Mouse (Mus musculus) bone marrow macrophage, adult 2 months (primary cell): Measurements from ENCODE around the gene Tbl1xr1. TPM values are rescaled to one million over a fixed set of nuclear protein-coding genes. Genes with fewer than 3 reads are reported as not detected.

ENCODE experiments used
- H3K27ac ChIP-seq: 2 replicates; pipeline ENCODE4 v1.5.1; 2012; ENCODE audit warnings: low read depth, low read length; ENCODE audit not compliant: insufficient read depth
- H3K4me1 ChIP-seq: 2 replicates; pipeline ENCODE4 v1.6.1; 2012; ENCODE audit warnings: low read length; ENCODE audit not compliant: control insufficient read depth, insufficient read depth
- H3K4me3 ChIP-seq: 2 replicates; pipeline ENCODE4 v1.5.1; 2012; ENCODE audit warnings: mild to moderate bottlenecking, low read length, moderate library complexity; ENCODE audit not compliant: insufficient read depth
- CTCF ChIP-seq: IDR thresholded peaks from 2 replicates; pipeline ENCODE4 v1.5.1; 2012; ENCODE audit warnings: low read depth, mild to moderate bottlenecking, low read length, moderate library complexity
- POLR2A ChIP-seq: IDR thresholded peaks from 2 replicates; pipeline ENCODE4 v1.6.1; 2012; ENCODE audit warnings: mild to moderate bottlenecking, low read depth, low read length, borderline replicate concordance
- polyA plus RNA-seq: library from polyadenylated mRNA; stranded (reverse); fragments of >200 nt; gene quantifications from 2 replicates; pipeline ENCODE4 v1.2.4, GENCODE M21; 2012; ENCODE audit not compliant: missing spikeins, insufficient read depth, insufficient read length

The Tbl1xr1 gene
- polyA plus RNA-seq, 1 experiment = 55.5 TPM

DNA sequence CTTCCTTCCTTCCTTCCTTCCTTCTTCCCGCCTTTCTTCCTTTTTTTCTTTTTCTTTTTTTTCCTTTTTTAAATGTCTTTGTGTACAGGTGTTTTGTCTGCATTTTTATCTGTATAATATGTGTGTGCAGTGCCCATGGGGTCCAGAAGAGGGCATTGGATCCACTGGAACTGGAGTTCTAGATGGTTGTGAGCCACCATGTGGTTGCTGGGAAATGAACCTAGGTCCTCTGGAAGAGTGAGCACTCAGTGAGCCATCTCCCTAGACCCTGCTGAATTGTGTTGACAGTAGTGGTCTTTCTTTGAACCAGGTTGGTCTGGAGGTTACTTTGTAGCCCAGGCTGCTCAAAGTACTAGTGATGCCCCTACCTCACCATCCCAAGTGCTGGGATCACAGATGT, 33.2 kb downstream of the Tbl1xr1 start:
- H3K4me1 ChIP-seq = peaks cover 11% of the 10 kb centered on the region
- TF ChIP-seq CTCF (no peak), POLR2A (no peak)
- no peak overlapping the region for H3K27ac ChIP-seq
- no peak overlapping the region for H3K4me3 ChIP-seq

DNA sequence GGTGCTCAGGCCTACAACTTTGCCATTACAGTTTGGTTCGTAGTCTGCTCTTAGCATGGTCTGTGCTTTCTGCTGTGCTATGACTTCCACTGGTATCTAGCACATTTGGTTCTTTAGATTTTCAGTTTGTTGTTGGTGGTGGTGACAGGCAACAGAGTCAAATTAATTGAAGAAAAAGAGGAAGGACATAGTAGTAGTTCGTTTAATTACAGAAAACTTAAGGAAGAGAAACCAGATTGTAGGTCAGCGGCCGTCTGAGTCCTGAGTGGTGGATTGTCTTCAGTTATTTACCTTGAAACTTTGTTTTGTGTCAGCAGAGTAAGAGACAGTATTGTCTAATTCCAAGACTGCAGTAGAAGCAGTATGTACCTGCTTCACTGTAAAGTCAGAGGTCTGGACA, 37.3 kb downstream of the Tbl1xr1 start:
- H3K4me1 ChIP-seq = peaks cover 26% of the 10 kb centered on the region
- no peak overlapping the region for H3K27ac ChIP-seq
- H3K4me3 ChIP-seq = no peak overlapping the region
- no peak for TF ChIP-seq CTCF
- no peak for TF ChIP-seq POLR2A

DNA sequence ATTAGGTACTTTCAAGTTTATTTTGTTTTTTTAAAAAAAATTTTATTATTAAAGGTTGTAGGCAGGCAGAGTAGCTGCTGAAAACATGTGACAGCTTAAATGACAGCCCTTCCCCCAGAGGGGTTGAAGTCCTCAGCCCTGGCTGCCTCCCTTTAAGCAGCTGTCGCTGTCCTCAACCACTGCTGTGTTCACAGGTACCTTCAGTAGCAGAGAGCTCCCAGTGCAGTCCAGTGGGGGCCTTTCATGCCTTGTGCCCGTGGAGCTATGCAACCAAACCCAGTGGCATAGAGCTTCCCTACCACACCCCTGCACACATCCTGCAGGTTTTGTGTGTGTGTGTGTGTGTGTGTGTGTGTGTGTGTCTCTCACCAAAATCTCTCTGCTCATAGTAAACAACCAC, 38.8 kb downstream of the Tbl1xr1 start:
- Histone ChIP-seq H3K4me3 (no peak overlapping the region), H3K27ac (no peak overlapping the region), H3K4me1 (peaks cover 26% of the 10 kb centered on the region)
- TF ChIP-seq CTCF (no peak), POLR2A (no peak)

DNA sequence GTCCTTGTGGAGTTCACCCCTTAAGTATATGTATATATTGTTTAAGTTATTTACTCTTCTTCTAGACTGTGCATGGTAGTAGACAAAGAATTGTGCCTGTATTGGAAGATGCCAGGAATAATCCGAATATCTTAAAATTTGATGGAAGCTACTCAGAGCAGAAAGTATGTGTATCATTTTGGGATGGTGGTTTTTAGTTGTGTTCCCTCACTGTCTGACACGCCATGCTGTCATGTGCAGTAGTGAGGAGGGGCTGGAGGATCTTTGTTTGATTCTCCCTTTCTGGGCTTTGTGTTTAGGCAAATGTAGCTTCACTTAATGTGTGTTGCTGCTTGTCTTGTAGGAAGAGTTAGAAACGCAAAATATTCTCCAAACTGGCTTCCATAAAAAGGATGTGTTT, 39.2 kb downstream of the Tbl1xr1 start:
- TF ChIP-seq POLR2A (no peak), CTCF (no peak)
- Histone ChIP-seq H3K27ac (no peak overlapping the region), H3K4me1 (peaks cover 26% of the 10 kb centered on the region), H3K4me3 (no peak overlapping the region)

DNA sequence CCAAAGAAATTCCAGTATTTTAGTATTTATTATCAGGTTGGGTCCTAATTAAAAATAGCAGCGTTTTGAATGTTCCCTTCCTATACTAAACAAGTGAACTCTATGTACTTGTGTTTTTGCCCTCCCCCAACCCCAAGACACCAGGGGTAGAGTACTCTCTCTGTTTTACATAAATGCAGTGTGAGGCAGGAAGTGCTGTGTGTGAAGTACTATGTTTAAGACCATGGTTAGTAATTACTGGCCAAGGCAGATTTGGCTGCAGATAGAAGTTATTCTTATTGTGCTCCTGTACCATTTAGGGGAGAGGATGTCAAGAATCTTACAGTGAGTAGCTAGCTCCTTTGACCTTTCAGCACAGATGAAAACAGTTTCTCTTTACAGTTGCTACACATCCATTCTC, 39.7 kb downstream of the Tbl1xr1 start:
- Histone ChIP-seq H3K4me1 (peaks cover 29% of the 10 kb centered on the region), H3K4me3 (no peak overlapping the region), H3K27ac (no peak overlapping the region)
- no peak for TF ChIP-seq CTCF
- no peak for TF ChIP-seq POLR2A

DNA sequence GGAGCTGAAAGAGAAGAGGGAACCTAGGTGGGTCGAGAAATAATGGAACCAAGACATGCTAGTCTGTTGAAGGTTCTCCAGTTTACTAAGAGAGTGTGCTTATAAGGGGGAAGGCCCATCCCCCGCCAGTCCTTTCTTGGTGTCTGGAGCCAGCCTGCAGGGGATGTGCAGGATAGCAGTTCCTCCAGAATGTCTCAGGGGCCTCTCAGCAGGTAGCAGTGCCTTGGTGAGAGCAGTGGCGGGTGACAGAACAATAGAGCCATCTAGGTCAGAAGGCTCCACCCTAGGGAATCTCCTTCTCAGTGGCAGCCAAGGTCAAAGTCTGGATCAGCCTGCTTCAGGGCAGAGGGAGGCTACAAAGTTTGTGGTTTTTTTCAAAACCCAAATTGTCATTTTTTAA, 45.3 kb downstream of the Tbl1xr1 start:
- H3K4me3 ChIP-seq = no peak overlapping the region
- no peak for TF ChIP-seq POLR2A
- no peak overlapping the region for H3K27ac ChIP-seq
- peaks cover 20% of the 10 kb centered on the region for H3K4me1 ChIP-seq

DNA sequence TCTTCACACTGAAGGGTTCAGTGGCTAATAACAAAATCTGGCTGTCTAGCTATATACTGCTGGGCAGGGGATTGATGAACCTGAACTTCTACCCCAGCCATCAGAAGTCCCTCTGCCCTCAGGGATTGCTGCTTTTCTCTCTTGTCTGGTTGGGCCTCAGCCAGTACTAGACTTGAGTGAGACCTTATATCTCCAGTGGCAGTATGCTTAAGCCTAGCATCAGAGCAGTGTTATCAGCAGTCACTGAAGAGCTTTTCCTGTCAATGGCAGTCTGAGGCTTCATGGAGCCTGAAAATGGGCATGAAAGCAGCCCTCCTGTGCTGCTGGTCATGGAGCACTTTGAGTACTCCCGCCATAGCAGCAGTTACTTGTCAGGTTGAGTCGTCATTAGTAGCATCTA, 46.7 kb downstream of the Tbl1xr1 start:
- Histone ChIP-seq H3K27ac (no peak overlapping the region), H3K4me3 (no peak overlapping the region), H3K4me1 (peaks cover 20% of the 10 kb centered on the region)
- TF ChIP-seq POLR2A (no peak), CTCF (no peak)

DNA sequence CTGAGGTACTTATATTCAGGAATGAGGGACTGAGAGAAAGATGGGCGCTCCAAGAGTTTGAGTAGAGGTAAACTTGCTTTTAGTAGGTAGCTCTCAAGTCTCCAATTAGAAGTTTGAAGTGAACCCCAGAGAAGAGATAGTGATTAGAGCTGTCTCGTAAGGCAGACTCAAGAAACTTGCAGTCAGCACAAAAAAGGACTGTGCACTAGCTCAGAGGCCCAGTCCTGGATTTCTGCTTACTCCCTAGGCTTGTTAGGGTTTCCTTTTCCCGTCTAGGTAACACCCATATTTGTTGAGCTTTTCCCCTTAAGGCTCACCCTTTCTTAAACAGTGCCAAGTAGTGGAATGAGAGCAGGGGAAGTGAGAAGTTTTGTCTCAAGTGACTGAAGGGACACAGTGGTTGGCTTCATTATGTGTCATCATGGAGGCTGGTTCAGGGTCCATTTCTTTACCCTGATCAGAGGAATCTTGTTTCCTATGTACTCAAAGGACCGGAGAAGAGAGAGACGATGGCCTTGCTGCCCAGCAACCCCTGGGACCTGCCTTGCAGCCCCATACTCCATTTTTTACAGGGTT, 49.9 kb downstream of the Tbl1xr1 start:
- Histone ChIP-seq H3K27ac (peak overlapping the region; percentile 16; the same call in 1 of the 2 replicates), H3K4me3 (no peak overlapping the region), H3K4me1 (peaks cover 24% of the 10 kb centered on the region)
- TF ChIP-seq POLR2A (no peak), CTCF (no peak)

GRCm38 (mm10) chr3:22131277-22131676, 54.8 kb downstream of the Tbl1xr1 start:
- H3K4me1 ChIP-seq = peaks cover 16% of the 10 kb centered on the region
- TF ChIP-seq POLR2A = no peak
- TF ChIP-seq CTCF = no peak
- no peak overlapping the region for H3K27ac ChIP-seq
- no peak overlapping the region for H3K4me3 ChIP-seq

DNA sequence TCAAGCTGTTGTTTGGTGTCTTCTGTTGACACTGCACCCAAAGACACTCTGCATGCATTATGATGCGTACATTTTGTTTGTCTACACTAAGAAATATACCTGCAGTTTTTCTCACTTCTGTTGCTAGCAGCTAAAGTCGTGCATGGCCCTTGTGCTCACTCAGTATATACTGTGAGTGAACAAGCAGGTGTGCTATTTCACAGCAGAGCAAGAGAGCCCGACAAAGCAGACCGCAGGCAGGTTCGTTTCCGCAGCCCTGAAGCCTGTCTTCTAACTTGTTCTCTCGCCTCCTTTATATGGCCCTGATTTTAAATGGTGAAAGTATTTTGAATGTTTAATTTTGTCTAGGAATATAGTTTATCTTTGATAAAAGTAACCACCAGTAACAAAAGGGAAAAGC, 57.2 kb downstream of the Tbl1xr1 start:
- no peak for TF ChIP-seq CTCF
- no peak overlapping the region for H3K27ac ChIP-seq
- peaks cover 23% of the 10 kb centered on the region for H3K4me1 ChIP-seq
- no peak overlapping the region for H3K4me3 ChIP-seq

DNA sequence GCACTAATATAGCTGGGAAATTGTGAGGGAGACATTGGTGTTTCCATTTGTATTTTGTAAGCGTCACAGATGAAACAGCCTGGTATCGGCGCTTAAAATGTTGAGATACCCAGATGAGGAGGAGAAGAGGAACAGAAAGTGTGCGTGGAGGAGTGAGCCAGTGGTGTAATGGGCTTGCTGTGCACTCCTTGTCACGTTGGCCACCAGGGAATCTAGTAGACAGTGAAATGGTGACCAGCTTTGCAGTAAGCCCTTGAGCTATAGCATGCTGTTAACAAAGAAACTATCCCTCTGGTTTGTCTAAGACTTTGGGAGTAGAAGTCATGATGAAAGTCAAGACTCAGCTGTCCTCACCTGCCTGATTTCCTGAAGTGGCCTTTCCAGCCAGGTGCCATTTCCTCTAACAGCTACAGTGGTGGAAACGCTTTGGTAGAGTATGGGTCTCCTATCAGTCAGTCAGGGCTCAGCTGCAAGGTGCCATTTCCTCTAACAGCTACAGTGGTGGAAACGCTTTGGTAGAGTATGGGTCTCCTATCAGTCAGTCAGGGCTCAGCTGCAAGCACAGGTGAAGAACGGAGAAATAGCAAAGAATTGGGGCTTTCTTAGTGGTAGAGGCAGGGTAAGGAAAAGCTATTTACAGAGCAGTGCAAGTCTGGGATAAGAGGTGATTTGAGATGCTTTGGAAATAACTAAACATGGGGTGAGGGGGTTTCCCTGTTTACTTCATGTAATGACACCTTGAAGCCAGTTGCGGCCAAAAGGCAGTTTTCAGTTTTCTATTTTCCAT, 61.5 kb downstream of the Tbl1xr1 start:
- TF ChIP-seq CTCF (no peak), POLR2A (no peak)
- Histone ChIP-seq H3K4me3 (no peak overlapping the region), H3K27ac (no peak overlapping the region), H3K4me1 (peaks cover 33% of the 10 kb centered on the region)
